Mouse (Mus musculus) ovary, postnatal 14 days (tissue): ENCODE results near the gene Fut1.

Experiments used
- DNase-seq: peaks from one replicate; pipeline ENCODE4 v3.0.0; 2022; ENCODE audit warnings: low spot score

Gene Fut1

GRCm38 (mm10) chr7:45667761-45668160, 50.7 kb downstream of the Fut1 start:
- DNase-seq: no peak

GRCm38 (mm10) chr7:45668921-45669320, 51.8 kb downstream of the Fut1 start:
- no peak for DNase-seq
